Mouse (Mus musculus): ENCODE data around the gene Esp3.
"Not testable (repeated sequence)": the region's sequence is repeated elsewhere in the genome, so short reads cannot be mapped to it uniquely, and the experiment has no call there.

Gene Esp3

GRCm38 (mm10) chr17:40631775-40632174 is at the start of gene Esp3:
TSS of gene Esp3 (plus strand) at chr17:40632075.
- DNase-seq: not testable (repeated sequence)

GRCm38 (mm10) chr17:40583906-40584305 is 48.0 kb upstream of the Esp3 start:
- not testable (repeated sequence) for DNase-seq

- DNase-seq: no peak
These were observed 40.6 kb upstream of the Esp3 start for GRCm38 (mm10) chr17:40591297-40591696.

GRCm38 (mm10) chr17:40598294-40598693 is 33.6 kb upstream of the Esp3 start, which contains the start of gene Esp4:
TSS of gene Esp4 (plus strand) at chr17:40598594.
- no peak for DNase-seq

GRCm38 (mm10) chr17:40662118-40662679 is 30.3 kb downstream of the Esp3 start:
- not testable (repeated sequence) for DNase-seq

GRCm38 (mm10) chr17:40663161-40663811 is 31.4 kb downstream of the Esp3 start:
- not testable (repeated sequence) for DNase-seq

Data from lung, postnatal 10 days (tissue).